Mouse (Mus musculus): Measurements from ENCODE around the gene Gna14.

Gna14 gene

DNA sequence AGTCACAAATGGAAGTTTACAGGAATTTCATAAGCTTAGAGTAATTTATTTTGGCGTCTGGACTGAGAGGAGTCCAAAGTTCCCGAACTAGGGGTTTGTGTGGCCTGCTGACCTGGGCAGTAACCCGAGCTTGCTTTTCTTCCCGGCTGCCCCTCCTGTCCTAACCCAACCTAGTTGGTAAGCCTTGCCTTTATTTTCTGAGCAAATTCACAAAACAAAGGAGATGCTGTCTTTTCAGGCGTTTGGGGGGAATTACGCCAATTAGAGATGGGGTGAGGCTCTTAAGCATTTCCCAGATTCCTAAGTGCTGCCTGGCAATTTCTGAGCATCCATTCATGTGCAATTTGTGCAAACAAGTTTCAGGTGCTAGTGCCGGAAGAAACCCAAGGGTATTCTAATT is 55.9 kb downstream of the Gna14 start:
- CTCF ChIA-PET: interaction anchor here in 2 of 4 experiments (0.5 to 1.9 kb wide), 3 partner anchors 16 to 67 kb away, joined by 3 to 8 read pairs (median 4); no protein-coding TSS in a partner anchor

DNA sequence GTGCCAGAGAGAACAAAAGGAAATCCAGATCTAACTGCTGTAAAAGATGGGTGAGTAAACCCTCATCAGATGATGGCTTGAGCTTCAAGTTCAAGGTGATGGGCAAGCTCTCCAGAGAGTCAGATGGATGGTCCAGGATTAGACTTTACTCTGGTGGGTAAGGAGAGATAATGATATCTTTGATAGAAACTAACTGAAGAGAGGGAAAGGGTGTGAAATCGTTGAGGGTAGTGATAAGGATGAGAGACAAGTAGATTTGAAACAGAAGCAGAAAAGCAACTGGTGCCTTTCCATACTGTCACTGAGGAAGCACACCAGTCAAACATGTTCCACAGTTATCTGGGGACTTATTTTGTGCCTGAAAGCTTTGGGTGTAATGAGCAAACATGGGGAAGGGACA is 56.9 kb downstream of the Gna14 start:
- CTCF ChIA-PET: interaction anchor here in 1 of 4 experiments (1.9 kb wide), 1 partner anchor 66 kb away, joined by 8 read pairs; no protein-coding TSS in a partner anchor

More for the DNA sequence above, 55.9 kb downstream of the Gna14 start:
- POLR2A ChIA-PET: interaction anchor here in 2 of 4 experiments (0.7 to 1.5 kb wide), 3 partner anchors 13 to 27 kb away, joined by 4 to 5 read pairs (median 5); no protein-coding TSS in a partner anchor

DNA sequence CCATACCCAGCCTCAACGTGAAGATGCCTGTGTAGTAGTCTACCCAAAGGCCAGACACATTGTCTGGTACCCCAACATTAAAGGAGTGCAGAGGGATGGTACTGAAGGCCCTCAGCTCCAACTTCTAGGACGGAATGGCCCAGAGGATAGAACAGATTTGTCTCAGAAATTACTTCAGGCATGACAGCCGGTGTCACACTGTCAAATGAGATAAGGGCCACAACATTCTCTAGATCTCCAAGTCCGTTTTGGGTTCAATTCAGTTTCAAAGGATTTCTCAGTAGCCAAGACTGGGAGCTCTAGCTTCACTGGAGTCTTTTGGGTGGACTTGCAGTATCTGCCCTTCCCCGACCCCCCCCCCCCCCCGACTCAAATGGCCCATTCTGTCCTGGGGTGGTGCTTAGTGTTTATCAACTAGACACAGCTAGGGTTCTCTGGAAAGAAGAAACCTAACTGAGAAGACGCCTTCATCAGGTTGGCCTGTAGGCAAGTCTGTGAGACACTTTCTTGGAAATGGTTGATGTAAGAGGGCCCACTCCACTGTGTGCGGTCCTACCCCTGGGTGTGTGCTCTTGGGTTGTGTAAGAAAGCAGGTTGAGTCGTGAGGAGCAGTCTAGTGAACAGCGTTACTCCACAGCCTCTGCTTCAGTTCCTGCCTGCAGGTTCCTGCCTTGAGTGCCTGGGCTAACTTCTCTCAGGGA is 59.4 kb downstream of the Gna14 start:
- POLR2A ChIA-PET: interaction anchor here in 3 of 4 experiments (0.7 to 1.3 kb wide), 3 partner anchors 16 to 860 kb away, joined by 3 to 11 read pairs (median 4); no protein-coding TSS in a partner anchor
- CTCF ChIA-PET: no interaction called here

More for the DNA sequence above, 56.9 kb downstream of the Gna14 start:
- POLR2A ChIA-PET: interaction anchor here in 1 of 4 experiments (1.5 kb wide), 1 partner anchor 28 kb away, joined by 5 read pairs; no protein-coding TSS in a partner anchor

DNA sequence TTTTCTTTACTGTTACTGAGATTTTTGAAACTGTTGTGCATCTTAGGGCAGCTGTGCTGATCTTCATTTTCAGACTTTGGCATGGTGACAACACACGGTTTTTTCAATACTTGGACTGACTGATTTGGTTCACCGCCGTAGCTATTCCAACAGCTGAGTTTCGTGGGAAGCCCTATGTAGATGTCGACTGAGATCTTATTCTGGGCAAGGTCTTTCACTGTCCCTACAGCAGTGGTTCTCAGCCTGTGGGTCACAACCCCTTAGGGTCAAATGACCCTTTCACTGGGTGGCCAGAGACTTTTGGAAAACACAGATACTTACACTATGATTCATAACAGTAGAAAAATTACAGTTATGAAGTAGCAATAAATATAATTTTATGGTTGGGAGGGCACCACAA is 60.5 kb downstream of the Gna14 start:
- CTCF ChIA-PET: no interaction called here
- POLR2A ChIA-PET: interaction anchor here in 1 of 4 experiments (1.3 kb wide), 1 partner anchor 15 kb away, joined by 4 read pairs; no protein-coding TSS in a partner anchor

DNA sequence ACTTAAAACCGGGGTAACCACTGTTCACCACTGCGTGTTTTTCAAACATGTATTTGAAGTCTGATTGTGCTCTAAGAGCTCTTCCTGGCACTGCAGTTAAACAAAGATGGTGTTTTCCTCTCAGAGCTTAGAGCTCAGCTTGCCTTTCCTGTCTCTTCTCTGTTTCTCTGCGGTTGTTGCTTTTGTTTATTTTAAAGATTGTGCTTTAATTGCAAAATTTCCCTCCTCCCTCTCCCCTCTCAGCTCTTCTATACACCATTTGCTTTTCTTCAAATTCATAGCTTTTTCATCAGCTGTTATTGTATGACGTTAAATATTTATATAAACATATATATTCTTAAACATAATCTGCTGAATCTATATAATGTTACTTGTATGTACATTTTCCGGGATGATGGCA is 66.5 kb downstream of the Gna14 start:
- CTCF ChIA-PET: no interaction called here
- POLR2A ChIA-PET: no interaction called here

DNA sequence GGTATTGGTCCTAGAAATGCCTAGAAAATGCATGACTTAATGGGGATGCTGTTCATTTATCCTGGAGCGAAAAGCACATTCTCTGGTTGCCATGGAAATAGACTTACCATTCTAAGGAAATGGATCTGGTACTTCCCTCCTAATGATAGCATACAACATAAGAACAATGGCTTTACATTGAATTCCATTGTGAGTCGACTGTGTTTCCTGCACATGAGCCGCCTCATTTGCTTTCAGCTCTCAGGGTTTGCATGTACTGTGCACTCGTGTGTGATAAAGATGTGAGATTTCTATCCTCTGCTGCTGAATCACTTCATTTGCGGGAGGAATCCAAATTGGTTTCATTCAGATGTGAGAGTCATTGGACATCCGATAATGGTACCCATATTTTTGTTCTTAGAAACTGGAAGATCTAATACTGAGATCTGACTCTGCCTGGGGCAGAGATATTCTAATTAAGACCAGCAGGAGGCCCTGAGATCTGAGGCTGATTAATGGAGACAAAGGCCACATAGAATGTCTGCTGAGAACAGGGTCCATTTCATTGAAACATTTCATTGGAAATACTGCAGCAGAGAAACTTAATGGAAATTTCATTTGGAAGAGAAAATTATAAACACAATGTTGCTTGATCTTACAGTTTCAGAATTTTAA is 71.3 kb downstream of the Gna14 start:
- CTCF ChIA-PET: no interaction called here

DNA sequence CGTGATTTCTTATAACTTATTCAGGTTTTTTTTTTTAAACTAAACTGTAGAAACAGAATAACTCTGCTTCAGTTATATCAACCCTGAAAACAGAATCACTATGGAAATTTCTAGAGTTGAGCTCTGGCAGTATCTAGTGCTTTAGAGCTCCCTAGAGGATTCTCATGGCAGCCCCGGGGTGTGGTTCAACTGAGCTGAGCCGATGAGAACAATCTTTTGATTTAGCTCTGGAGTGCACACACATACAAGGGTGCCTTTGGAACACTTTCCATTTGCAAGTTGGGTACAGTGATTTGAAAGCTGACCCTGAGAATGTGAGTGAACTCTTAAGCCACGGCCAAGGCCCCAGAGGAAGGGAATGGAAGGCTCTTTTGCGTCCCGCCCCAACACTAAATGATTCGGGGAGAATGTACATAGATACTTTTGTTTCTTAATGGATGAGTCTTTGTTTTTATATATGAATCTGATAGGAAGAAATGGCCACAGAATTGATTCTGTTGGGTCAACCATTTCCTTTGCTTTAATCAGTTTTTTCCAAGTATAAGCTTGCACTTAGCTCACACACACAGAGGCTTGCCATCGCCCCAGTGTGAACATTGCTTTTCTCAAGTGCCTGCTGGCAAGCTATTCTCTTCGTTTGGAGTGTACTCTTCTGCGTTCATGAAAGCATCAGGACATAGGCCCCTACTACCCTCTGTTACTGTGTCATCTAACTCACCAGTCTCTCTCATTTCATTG is 75.0 kb downstream of the Gna14 start:
- CTCF ChIA-PET: interaction anchor here in 1 of 4 experiments (1.1 kb wide), 1 partner anchor 47 kb away, joined by 3 read pairs; no protein-coding TSS in a partner anchor
- POLR2A ChIA-PET: interaction anchor here in 2 of 4 experiments (0.5 to 2.0 kb wide), 2 partner anchors 15 to 70 kb away, joined by 3 to 4 read pairs; no protein-coding TSS in a partner anchor

More for the DNA sequence above, 71.3 kb downstream of the Gna14 start:
- POLR2A ChIA-PET: no interaction called here

DNA sequence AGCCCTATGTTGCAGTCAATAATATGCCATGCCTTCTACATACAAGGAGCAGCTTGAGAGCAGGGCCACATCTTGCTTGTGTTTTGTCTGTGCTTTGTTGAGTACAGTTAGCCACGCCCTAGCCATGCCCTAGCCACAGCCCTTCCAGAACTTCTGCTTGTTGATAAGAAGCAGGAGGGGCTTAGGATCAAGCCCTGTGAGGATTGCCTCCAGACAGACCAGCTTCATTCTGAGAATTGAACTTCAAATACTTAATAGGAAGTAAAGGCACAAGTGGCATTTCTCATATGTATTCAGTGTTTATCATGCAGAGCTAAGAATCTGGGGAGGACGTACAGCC is 75.5 kb downstream of the Gna14 start:
- CTCF ChIA-PET: no interaction called here
- POLR2A ChIA-PET: interaction anchor here in 1 of 4 experiments (2.0 kb wide), 1 partner anchor 16 kb away, joined by 4 read pairs; no protein-coding TSS in a partner anchor

DNA sequence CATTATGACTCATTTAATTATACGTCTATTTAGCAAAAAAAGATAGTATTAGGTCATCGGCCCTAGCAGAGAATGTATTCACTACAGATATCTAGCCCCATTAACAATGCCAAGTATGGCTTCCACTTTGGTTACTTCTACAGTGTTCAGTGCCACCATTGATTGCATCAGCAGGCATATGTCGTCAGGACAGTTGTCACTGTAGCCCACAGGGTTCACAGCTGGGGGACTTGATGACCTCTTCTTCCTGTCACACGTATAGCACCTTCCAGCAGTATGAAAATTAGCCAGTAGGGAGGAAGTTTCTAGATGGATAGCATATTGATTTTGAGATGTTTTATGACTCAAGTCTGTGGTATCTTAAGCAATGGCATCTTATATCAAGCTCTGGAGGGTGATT is 78.6 kb downstream of the Gna14 start:
- CTCF ChIA-PET: no interaction called here
- POLR2A ChIA-PET: no interaction called here

DNA sequence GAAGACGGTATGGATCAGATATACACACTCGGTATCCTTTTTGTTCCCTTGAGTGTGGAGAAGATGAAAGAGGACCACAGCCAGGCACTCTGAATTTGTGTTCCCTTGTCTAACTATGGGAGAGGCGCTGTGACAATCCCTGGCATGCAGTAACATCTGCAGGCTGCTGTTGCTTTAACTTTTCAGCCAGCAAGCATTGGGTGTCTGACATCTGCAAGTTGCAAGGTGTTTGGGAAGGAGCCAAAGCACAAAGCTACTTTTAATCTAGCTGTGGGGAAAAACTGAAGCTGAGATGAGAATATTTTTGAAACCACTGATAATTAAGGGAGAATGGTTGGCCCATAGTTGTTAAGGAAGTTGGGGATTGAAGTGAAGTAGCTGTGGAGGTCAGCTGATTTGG is 83.0 kb downstream of the Gna14 start:
- ChIA-PET CTCF (no interaction called here), POLR2A (interaction anchor here in 1 of 4 experiments (0.8 kb wide), 1 partner anchor 27 kb away, joined by 5 read pairs; no protein-coding TSS in a partner anchor)

DNA sequence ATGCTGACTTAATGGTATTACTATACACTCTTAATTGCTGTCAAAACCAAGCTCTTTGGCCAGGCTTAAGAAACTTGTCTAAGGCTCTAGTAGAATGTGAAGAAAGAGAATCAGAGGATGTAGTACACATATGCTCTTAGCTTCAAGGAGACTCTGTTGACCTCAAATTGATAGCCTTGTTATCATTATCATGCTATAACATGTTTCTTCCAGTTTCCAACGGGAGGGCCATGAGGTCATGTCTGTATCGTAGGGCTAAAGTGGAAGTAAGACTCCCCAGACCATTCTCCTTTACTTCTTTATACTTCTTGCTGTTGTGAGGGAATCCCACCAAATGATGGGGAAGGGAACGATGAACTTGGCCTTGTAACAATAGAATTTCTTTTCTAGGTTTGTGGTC is 85.0 kb downstream of the Gna14 start:
- CTCF ChIA-PET: no interaction called here
- POLR2A ChIA-PET: no interaction called here

DNA sequence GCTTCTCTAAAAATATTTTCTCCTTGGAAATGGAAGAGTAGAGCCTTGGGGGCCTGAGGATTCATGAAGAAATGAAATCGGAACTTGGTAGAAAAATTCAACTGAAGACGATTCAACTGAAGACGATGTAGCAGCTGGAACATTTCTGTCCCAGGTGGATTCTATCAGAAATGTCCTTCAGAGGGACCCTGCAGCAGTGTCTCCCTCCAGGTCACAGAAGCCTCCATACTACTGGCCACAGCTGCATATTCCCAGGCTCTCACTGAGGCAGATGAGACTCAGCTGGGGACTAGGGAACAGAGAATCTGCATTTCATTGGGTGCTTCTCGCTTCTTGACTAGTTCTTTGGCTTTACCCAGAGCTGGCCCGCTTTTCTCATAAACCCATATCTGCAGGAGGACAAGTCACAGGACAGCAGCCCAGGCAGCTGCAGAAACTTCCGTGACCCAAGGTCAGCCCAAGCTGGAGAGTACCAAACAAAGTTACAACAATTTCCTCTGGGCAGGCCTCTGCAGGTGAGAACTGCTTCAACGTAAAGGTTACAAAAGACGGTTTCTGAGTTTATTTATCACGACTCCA is 90.8 kb downstream of the Gna14 start:
- POLR2A ChIA-PET: interaction anchor here in 1 of 4 experiments (1.2 to 1.5 kb wide), 2 partner anchors 17 to 61 kb away, joined by 3 read pairs; no protein-coding TSS in a partner anchor
- CTCF ChIA-PET: no interaction called here

DNA sequence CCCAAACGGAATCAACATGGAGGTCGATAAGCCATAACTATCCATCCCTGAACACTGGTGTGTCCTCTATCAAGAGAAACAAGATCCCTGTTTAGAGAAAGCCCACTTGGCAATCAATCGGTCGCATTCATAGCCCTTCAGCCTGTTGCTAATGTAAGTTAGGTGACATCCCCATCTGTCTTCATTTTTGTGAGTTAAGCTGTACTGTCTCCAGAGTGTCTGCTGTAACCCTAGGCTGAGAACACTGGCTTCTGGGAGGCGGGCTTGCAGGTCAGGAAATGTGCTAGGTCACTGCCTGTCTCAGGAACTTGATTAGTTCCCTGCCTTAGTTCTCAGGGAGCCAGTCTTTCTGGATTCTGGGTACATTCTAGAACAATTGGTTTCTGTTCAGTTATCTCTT is 91.5 kb downstream of the Gna14 start:
- ChIA-PET POLR2A (interaction anchor here in 1 of 4 experiments (1.2 to 1.5 kb wide), 2 partner anchors 18 to 62 kb away, joined by 3 read pairs; no protein-coding TSS in a partner anchor), CTCF (no interaction called here)

DNA sequence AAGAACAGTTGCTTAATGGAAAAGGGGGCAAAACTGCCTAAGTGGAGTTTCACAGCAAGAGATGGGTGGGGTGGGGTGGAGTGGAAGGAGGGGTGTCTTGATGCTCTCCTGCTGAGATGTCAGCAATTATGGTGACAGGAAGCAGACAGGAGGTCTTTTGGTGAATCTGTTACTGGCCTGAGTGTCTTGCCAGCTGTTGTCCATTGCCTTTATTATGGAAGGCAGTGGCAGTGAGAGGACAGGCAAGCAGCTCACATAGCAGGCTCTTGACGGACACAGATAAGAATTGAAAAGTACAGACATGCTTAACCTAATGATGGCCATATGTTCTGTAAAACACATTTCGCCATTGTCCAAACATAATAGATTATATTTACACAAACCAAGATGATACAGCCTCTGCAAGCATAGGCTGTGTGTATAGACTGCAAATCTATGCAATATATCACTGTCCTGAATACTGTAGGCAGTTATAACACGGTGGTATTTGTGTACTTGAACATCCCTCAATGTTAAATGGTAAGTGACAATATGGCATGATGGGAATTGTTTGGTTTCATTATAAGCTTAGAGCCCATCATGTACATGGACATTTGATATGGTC is 92.8 kb downstream of the Gna14 start:
- CTCF ChIA-PET: no interaction called here
- POLR2A ChIA-PET: no interaction called here

DNA sequence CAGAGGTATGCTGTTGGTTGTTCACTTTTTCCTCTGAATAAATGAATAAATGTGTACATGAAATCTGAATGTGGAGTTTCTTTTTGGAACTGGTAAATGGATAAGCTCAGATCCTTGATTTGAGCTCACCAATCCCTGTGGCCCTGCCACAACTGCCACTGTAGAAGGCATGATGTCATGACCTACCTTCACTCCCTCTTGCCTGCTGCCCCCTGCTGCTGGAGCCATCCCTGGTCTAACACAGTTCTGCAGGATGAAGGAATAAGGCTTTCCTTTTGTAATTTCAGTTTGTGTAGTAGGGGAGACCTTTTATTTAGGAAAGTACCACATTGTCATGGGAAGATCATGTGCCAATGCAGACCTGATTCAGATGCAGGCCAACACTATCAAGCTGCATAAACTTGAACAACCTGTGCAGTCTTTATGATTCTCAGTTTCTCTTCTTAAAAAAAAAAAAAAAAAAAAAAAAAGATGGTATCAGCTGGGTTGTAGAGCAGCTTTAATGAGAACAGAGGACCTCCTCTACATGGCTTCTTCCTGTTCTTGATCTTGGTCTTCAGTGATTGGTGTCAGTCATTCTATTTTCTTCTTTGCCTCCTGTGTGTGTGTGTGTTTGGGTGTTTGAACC is 93.8 kb downstream of the Gna14 start:
- ChIA-PET CTCF (interaction anchor here in 2 of 4 experiments (1.0 to 1.3 kb wide), 2 partner anchors 94 to 466 kb away, joined by 5 read pairs; partner anchors contain the start of gene Gna14 (in 1 of the 2)), POLR2A (no interaction called here)

DNA sequence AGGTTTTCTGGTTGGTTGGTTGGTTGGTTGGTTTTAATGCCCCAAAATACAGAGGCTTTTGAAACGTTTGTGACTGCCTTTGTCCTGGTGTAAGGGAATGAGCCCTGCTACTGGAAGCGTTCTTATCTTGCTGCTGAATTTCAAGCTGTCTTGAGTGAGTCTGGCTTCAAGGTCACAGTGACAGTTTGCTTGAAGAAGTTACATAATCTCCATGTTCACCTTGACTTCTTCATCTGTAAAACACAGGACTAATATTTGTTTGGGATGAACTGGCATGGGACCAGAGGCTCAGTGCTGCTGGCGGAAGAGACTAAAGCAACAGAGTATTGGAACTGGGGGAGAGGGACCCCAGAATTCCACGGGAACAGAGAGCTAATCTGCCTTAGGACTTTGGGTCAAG is 94.4 kb downstream of the Gna14 start:
- CTCF ChIA-PET: interaction anchor here in 2 of 4 experiments (1.0 to 1.3 kb wide), 2 partner anchors 95 to 466 kb away, joined by 5 read pairs; partner anchors contain the start of gene Gna14 (in 1 of the 2)
- POLR2A ChIA-PET: no interaction called here

DNA sequence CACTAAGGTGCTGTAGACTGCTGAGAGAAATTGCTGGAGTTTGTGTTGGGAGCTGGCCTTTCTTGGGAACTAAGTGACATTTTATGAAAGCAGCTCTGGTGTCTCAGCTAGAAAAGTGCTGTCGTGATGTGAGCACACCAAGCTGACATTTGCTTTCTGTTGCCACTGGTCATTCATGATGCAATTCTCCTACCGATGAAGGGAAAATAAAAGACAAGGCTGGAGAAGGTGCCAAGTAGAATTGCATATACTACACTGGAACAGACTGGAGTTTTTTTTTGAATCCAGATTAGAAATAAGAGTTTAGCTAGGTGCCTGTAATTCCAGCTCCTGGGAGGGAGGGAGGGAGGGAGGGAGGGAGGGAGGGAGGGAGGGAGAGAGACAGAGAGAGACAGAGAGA is 98.7 kb downstream of the Gna14 start:
- CTCF ChIA-PET: no interaction called here
- POLR2A ChIA-PET: no interaction called here

DNA sequence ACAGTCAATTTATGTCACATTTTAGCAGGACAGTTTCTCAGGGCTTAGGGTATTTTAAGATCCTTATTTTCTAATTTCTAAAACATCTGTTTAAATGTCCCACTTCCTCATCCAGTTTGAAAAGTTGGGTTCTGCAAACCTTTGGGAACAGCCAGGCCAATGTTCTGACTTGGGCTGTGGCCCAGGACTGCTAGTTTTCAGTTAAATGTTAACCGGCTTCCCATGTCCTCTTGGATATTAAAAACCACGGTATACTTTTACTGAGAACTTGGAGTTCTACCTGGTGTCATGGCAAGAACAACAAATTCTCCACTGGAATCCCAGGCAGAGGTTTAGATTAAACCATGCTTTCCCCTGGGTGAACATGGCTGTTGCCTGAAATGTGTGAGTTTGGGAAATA is 102.9 kb downstream of the Gna14 start:
- POLR2A ChIA-PET: no interaction called here
- CTCF ChIA-PET: no interaction called here

DNA sequence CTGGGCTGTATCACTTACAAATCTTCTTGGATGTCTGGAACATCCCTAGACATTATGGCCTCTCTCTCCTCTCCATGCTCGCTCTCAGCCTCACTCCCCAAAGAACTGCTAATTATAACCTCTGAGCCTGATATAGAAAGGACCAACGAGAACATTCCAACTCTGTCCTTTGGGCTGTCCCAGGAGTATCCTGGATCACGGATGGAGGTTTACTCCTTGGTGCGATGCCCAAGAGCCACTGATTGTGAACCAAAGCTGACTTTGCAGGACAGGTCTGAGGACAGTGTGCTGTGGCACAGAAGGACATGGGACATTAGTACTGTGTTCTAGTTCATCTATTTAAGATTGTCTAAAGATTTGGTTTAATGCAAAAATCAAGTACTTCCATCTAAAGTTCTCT is 108.1 kb downstream of the Gna14 start:
- ChIA-PET CTCF (no interaction called here), POLR2A (no interaction called here)

Data from embryonic stem cell, embryonic (primary cell).